Mouse (Mus musculus): ENCODE results near the gene Zbtb7a.

DNA sequence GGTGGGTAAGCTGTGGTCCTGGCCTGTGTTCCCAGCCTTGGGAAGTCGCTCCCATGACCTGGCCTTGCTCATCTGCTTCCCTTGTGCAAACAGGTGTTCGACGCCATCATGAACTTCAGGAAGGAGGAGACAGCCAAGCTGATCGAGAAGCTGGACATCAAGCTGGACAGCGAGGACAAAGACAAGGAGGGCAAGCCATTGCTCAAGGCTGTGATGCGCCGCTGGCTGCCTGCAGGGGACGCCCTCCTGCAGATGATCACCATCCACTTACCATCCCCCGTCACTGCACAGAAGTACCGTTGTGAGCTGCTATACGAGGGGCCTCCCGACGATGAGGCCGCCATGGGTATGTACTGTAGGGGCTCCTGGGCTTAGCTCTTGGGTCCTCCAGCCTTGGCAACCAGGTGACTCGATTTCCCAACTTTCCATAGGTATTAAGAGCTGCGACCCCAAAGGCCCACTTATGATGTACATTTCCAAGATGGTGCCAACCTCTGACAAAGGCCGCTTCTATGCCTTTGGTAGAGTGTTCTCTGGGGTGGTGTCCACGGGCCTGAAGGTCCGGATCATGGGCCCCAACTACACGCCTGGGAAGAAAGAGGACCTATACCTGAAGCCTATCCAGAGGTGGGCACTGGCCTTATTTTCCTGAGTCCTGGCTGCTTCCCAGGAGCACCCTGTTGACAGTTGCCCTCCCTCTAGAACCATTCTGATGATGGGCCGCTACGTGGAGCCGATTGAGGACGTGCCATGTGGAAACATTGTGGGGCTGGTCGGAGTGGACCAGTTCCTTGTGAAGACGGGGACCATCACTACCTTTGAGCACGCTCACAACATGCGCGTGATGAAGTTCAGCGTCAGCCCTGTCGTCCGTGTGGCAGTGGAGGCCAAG, 44.7 kb downstream of the Zbtb7a start:
- TF ChIP-seq POLR2A (IDR thresholded peaks at IDR 0.05; ENCODE audit: borderline replicate concordance, extremely low read depth, insufficient read depth, insufficient read length, poor library complexity, severe bottlenecking) (no peak), CTCF (IDR thresholded peaks at IDR 0.05; ENCODE audit: borderline replicate concordance, extremely low read depth, insufficient read depth, insufficient read length) (no peak)

Measured in brain, embryonic 14.5 days (tissue).